Mouse (Mus musculus) hindbrain, postnatal 0 days (tissue): ENCODE data around the gene Armcx3. TPM values are rescaled to one million over a fixed set of nuclear protein-coding genes. Genes with fewer than 3 reads are reported as not detected.
A peak's percentile ranks its signal among the peaks of the same experiment; 100 is the strongest.
"Not testable (repeated sequence)": the region's sequence is repeated elsewhere in the genome, so short reads cannot be mapped to it uniquely, and the experiment has no call there.

Experiments used
- ATAC-seq: fragments of 200-750 bp; cut with Nextera tagmentation; 2 replicates; pipeline ENCODE4 v1.8.0; 2017; ENCODE audit warnings: mild to moderate bottlenecking, moderate TSS enrichment, moderate library complexity
- DNase-seq: peaks from one replicate; pipeline ENCODE4 v3.0.0-alpha.2; 2015; ENCODE audit warnings: low spot score
- H3K27ac ChIP-seq: fragments of 300-500 bp; sonication (generic); 2 replicates; pipeline ENCODE4 v1.5.1; 2014; ENCODE audit warnings: mild to moderate bottlenecking
- H3K27me3 ChIP-seq: fragments of 300-500 bp; sonication (generic); 2 replicates; pipeline ENCODE4 v1.6.1; 2014; ENCODE audit warnings: low read length, mixed read lengths; ENCODE audit not compliant: insufficient read depth
- H3K36me3 ChIP-seq: fragments of 300-500 bp; sonication (generic); 2 replicates; pipeline ENCODE4 v1.6.1; 2014; ENCODE audit warnings: low read length, mixed read lengths; ENCODE audit not compliant: insufficient read depth
- H3K4me1 ChIP-seq: fragments of 300-500 bp; sonication (generic); 2 replicates; pipeline ENCODE4 v1.6.1; 2014; ENCODE audit warnings: antibody characterized with exemption, low read length, mixed read lengths; ENCODE audit not compliant: insufficient read depth
- H3K4me2 ChIP-seq: fragments of 300-500 bp; sonication (generic); 2 replicates; pipeline ENCODE4 v1.6.1; 2014; ENCODE audit warnings: low read depth, mild to moderate bottlenecking, low read length, moderate library complexity, mixed read lengths
- H3K4me3 ChIP-seq: fragments of 300-500 bp; sonication (generic); 2 replicates; pipeline ENCODE4 v1.5.1; 2014; ENCODE audit warnings: low read length
- H3K9ac ChIP-seq: fragments of 300-500 bp; sonication (generic); replicated peaks from 2 replicates; pipeline ENCODE4 v1.6.1; 2014; ENCODE audit warnings: mild to moderate bottlenecking, low read length, moderate library complexity, mixed read lengths
- H3K9me3 ChIP-seq: fragments of 300-500 bp; sonication (generic); 2 replicates; pipeline ENCODE4 v1.6.1; 2016; ENCODE audit warnings: low read length, mixed read lengths
- CTCF ChIP-seq: IDR thresholded peaks from 2 replicates; pipeline ENCODE4 v1.5.1; 2016; ENCODE audit warnings: antibody characterized with exemption, control low read depth, low read depth
- WGBS: fragments of 180-500 bp; shearing (Covaris S2); extraction: QIAGEN DNeasy Blood & Tissue Kit; methylation state at CpG from one replicate; pipeline ENCODE4 v1.1.7; 2014; 5-methylcytosine and 5-hydroxymethylcytosine counted together
- microRNA-seq, 2 experiments: library from miRNA; unstranded; fragments of <30 nt; microRNA quantifications; one replicate each; pipeline ENCODE4; 2016
- polyA plus RNA-seq: library from polyadenylated mRNA; unstranded; fragments of >200 nt; fragmentation: Nextera tagmentation; extraction: Ambion mirVana; gene quantifications from 2 replicates; pipeline ENCODE4 v1.2.1, GENCODE M21; 2015
- total RNA-seq: library from RNA; depleted of rRNA; stranded (reverse); fragments of >200 nt; gene quantifications from 2 replicates; pipeline ENCODE4 v1.2.3, GENCODE M21; 2014; rRNA removed

Armcx3 gene
- total and polyA plus RNA-seq, 2 experiments from 2014 or later, result 43.5 to 93.4 TPM

GRCm38 (mm10) chrX:134757293-134757995 lies 1.0 kb downstream of the Armcx3 start:
- peak overlapping the region; percentile 61 for H3K4me3 ChIP-seq
- ATAC-seq (peak; percentile 55), DNase-seq (peak; percentile 12)
- peak overlapping the region; percentile 54 for H3K4me2 ChIP-seq
- TF ChIP-seq CTCF, result no peak
- no peaks in the 10 kb centered on the region for H3K27me3 ChIP-seq
- no peaks in the 10 kb centered on the region for H3K4me1 ChIP-seq
- no peaks in the 10 kb centered on the region for H3K36me3 ChIP-seq
- peak overlapping the region; percentile 82 for H3K27ac ChIP-seq
- no peaks in the 10 kb centered on the region for H3K9me3 ChIP-seq
- H3K9ac ChIP-seq, result peak overlapping the region; percentile 61
- WGBS, result 29% methylated on average over 12 of the region's 13 CpGs

- H3K36me3 ChIP-seq, DNase-seq, H3K9me3 ChIP-seq, H3K4me2 ChIP-seq, ATAC-seq, H3K27me3 ChIP-seq, H3K9ac ChIP-seq, H3K4me1 ChIP-seq, H3K4me3 ChIP-seq, H3K27ac ChIP-seq: not testable (repeated sequence)
- WGBS, result 56% methylated on average over 3 of the region's 4 CpGs
Observed at GRCm38 (mm10) chrX:134763428-134764198, 7.2 kb downstream of the Armcx3 start.

- no peak overlapping the region for H3K4me2 ChIP-seq
- no peak overlapping the region for H3K4me3 ChIP-seq
- H3K27me3 ChIP-seq, result no peaks in the 10 kb centered on the region
- no peak overlapping the region for H3K9ac ChIP-seq
- no peak overlapping the region for H3K27ac ChIP-seq
- no peak for TF ChIP-seq CTCF
- no peaks in the 10 kb centered on the region for H3K9me3 ChIP-seq
- 74% methylated on average over 4 of the region's 4 CpGs for WGBS
- no peaks in the 10 kb centered on the region for H3K4me1 ChIP-seq
- DNase-seq (no peak), ATAC-seq (no peak)
- H3K36me3 ChIP-seq, result no peaks in the 10 kb centered on the region
Observed at GRCm38 (mm10) chrX:134787728-134788127, 31.3 kb downstream of the Armcx3 start.

GRCm38 (mm10) chrX:134807833-134808754 lies 51.7 kb downstream of the Armcx3 start:
- peak; percentile 74 for DNase-seq
- peak; percentile 83 for ATAC-seq
- Histone ChIP-seq H3K9ac (peak overlapping the region; percentile 70), H3K4me3 (peak overlapping the region; percentile 54), H3K4me2 (peak overlapping the region; percentile 59), H3K27ac (peak overlapping the region; percentile 82), H3K27me3 (no peaks in the 10 kb centered on the region), H3K4me1 (no peaks in the 10 kb centered on the region), H3K36me3 (no peaks in the 10 kb centered on the region), H3K9me3 (no peaks in the 10 kb centered on the region)
- no peak; the same call in 1 of the 2 replicates for TF ChIP-seq CTCF
- WGBS, result 23% methylated on average over 28 of the region's 28 CpGs

- peak within 1 kb of the TSS; percentile 54 for H3K4me3 ChIP-seq
- H3K4me1 ChIP-seq, result no peaks in the 10 kb centered on the region
- no peaks in the 10 kb centered on the region for H3K27me3 ChIP-seq
- no peak for TF ChIP-seq CTCF
- peak within 1 kb of the TSS; percentile 82 for H3K27ac ChIP-seq
- no peaks in the 10 kb centered on the region for H3K9me3 ChIP-seq
- DNase-seq, result peak; percentile 87
- H3K36me3 ChIP-seq, result no peaks in the 10 kb centered on the region
- peak within 1 kb of the TSS; percentile 59 for H3K4me2 ChIP-seq
- ATAC-seq, result peak; percentile 94
- H3K9ac ChIP-seq, result peak within 1 kb of the TSS; percentile 70
- 29% methylated on average over 16 of the region's 16 CpGs for WGBS
Observed at GRCm38 (mm10) chrX:134808755-134809224, 52.4 kb downstream of the Armcx3 start, which contains the start of gene Armcx2. Armcx2 (minus strand) TSS chrX:134809221.

Small RNAs within 50 kb of the gene (microRNA-seq; reads per million reads assigned to microRNA genes)
- 1.2 to 1.4 reads per million in 2 experiments for gene Mir7093

Other genes with a start within 250 kb of the Armcx3 start
- 6.8 and 7.6 TPM in 2 replicates for gene Timm8a1, start 214.7 kb upstream of the Armcx3 start, total RNA-seq
- gene Timm8a1, start 214.7 kb upstream of the Armcx3 start, polyA plus RNA-seq, result 47.0 and 48.2 TPM in 2 replicates
- 0.18 and 0.89 TPM in 2 replicates for gene Btk, start 173.0 kb upstream of the Armcx3 start, total RNA-seq
- 0.44 and 0.76 TPM in 2 replicates for gene Btk, start 173.0 kb upstream of the Armcx3 start, polyA plus RNA-seq
- gene Rpl36a, start 170.9 kb upstream of the Armcx3 start, total RNA-seq, result 166 and 269 TPM in 2 replicates
- gene Rpl36a, start 170.9 kb upstream of the Armcx3 start, polyA plus RNA-seq, result 202 and 203 TPM in 2 replicates
- 3.9 and 6.0 TPM in 2 replicates for gene Gla, start 155.5 kb upstream of the Armcx3 start, total RNA-seq
- 4.8 TPM in 2 replicates for gene Gla, start 155.5 kb upstream of the Armcx3 start, polyA plus RNA-seq
- gene Hnrnph2, start 155.4 kb upstream of the Armcx3 start, total RNA-seq, result 35.9 and 39.5 TPM in 2 replicates
- gene Hnrnph2, start 155.4 kb upstream of the Armcx3 start, polyA plus RNA-seq, result 131 and 134 TPM in 2 replicates
- 12.8 and 12.9 TPM in 2 replicates for gene Armcx4, start 70.1 kb upstream of the Armcx3 start, total RNA-seq
- 5.6 and 6.0 TPM in 2 replicates for gene Armcx4, start 70.1 kb upstream of the Armcx3 start, polyA plus RNA-seq
- gene Armcx1, start 38.6 kb upstream of the Armcx3 start, total RNA-seq, result 29.9 and 36.0 TPM in 2 replicates
- 67.1 and 72.7 TPM in 2 replicates for gene Armcx1, start 38.6 kb upstream of the Armcx3 start, polyA plus RNA-seq
- gene Armcx6, start 5.2 kb upstream of the Armcx3 start, total RNA-seq, result 21.9 and 26.9 TPM in 2 replicates
- 47.4 and 47.5 TPM in 2 replicates for gene Armcx6, start 5.2 kb upstream of the Armcx3 start, polyA plus RNA-seq
- gene Armcx2, start 52.6 kb downstream of the Armcx3 start, total RNA-seq, result 102 and 107 TPM in 2 replicates
- gene Armcx2, start 52.6 kb downstream of the Armcx3 start, polyA plus RNA-seq, result 74.6 and 77.7 TPM in 2 replicates
- gene Nxf2, start 208.2 kb downstream of the Armcx3 start, total RNA-seq, result 0.42 TPM in 1 of 2 replicates, not detected in the other
- 0.34 and 0.39 TPM in 2 replicates for gene Nxf2, start 208.2 kb downstream of the Armcx3 start, polyA plus RNA-seq